Mouse (Mus musculus) heart, postnatal 0 days (tissue): Measurements from ENCODE around the gene Arhgap32.
A peak's percentile ranks its signal among the peaks of the same experiment; 100 is the strongest.

Source experiments
- CTCF ChIP-seq: IDR thresholded peaks from 2 replicates; pipeline ENCODE4 v1.5.1; 2016; ENCODE audit warnings: antibody characterized with exemption, control low read depth, low read depth
- EP300 ChIP-seq: IDR thresholded peaks from 2 replicates; pipeline ENCODE4 v1.6.1; 2016; ENCODE audit warnings: antibody characterized with exemption, low read depth

DNA sequence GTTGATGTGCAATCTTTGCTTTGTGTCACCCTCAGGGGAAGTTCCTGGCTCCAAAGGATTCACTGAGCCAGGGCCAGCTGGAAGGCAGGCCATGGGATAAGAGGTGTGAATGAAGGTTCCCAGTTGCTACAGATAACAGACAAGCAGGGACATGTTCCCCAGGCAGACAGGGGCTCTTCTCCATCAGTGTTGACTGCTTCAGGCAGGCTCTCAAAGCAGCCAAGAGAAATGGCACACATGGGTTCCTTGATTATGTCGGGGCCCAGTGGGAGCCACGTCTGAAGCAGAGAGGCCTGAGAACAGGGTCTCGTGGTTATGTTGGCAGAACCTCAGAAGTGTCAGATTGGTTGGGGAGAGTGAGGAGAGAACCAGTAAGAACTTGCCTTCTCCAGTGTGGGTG is 198.1 kb downstream of the Arhgap32 start:
- TF ChIP-seq CTCF = no peak
- TF ChIP-seq EP300 = peak; percentile 98
